Mouse (Mus musculus): ENCODE measurements around the gene Gm20765.
"Not testable (repeated sequence)": the region's sequence is repeated elsewhere in the genome, so short reads cannot be mapped to it uniquely, and the experiment has no call there.

Gm20765 gene

GRCm38 (mm10) chr10:104185233-104185632 lies at the start of gene Gm20765:
TSS of gene Gm20765 (plus strand) at chr10:104185533.
- not testable (repeated sequence) for DNase-seq (ENCODE audit: inconsistent age in 2 of 2, low spot score in 1 of 2)

GRCm38 (mm10) chr10:104142687-104143086 lies 42.6 kb upstream of the Gm20765 start, which contains the start of gene Gm21293:
TSS of gene Gm21293 (plus strand) at chr10:104142987.
- DNase-seq (ENCODE audit: inconsistent age in 2 of 2, low spot score in 1 of 2), result not testable (repeated sequence)

- not testable (repeated sequence) for DNase-seq (ENCODE audit: inconsistent age in 2 of 2, low spot score in 1 of 2)
Observed at GRCm38 (mm10) chr10:104151197-104151596, 34.1 kb upstream of the Gm20765 start, which contains the start of gene Gm6763. TSS of gene Gm6763 (plus strand) at chr10:104151497.

- not testable (repeated sequence) for DNase-seq (ENCODE audit: inconsistent age in 2 of 2, low spot score in 1 of 2)
Observed at GRCm38 (mm10) chr10:104159706-104160105, 25.6 kb upstream of the Gm20765 start, which contains the start of gene Gm8764. TSS of gene Gm8764 (plus strand) at chr10:104160006.

GRCm38 (mm10) chr10:104168215-104168614 lies 17.1 kb upstream of the Gm20765 start, which contains the start of gene Gm21304:
TSS of gene Gm21304 (plus strand) at chr10:104168515.
- DNase-seq (ENCODE audit: inconsistent age in 2 of 2, low spot score in 1 of 2), result not testable (repeated sequence)

- DNase-seq (ENCODE audit: inconsistent age in 2 of 2, low spot score in 1 of 2), result not testable (repeated sequence)
Observed at GRCm38 (mm10) chr10:104176724-104177123, 8.6 kb upstream of the Gm20765 start, which contains the start of gene Gm21312. TSS of gene Gm21312 (plus strand) at chr10:104177024.

GRCm38 (mm10) chr10:104193742-104194141 lies 8.4 kb downstream of the Gm20765 start, which contains the start of gene Gm4340:
TSS of gene Gm4340 (plus strand) at chr10:104194042.
- DNase-seq (ENCODE audit: inconsistent age in 2 of 2, low spot score in 1 of 2), result not testable (repeated sequence)

- no peak for DNase-seq (ENCODE audit: inconsistent age in 2 of 2, low spot score in 1 of 2)
Observed at GRCm38 (mm10) chr10:104209655-104210054, 24.3 kb downstream of the Gm20765 start.

- no peak for DNase-seq (ENCODE audit: inconsistent age in 2 of 2, low spot score in 1 of 2)
Observed at GRCm38 (mm10) chr10:104210268-104210990, 25.1 kb downstream of the Gm20765 start.

- DNase-seq (ENCODE audit: inconsistent age in 2 of 2, low spot score in 1 of 2), result no peak
Observed at GRCm38 (mm10) chr10:104214527-104214926, 29.2 kb downstream of the Gm20765 start.

- DNase-seq (ENCODE audit: inconsistent age in 2 of 2, low spot score in 1 of 2), result no peak
Observed at GRCm38 (mm10) chr10:104220303-104221021, 35.1 kb downstream of the Gm20765 start.
